Mouse (Mus musculus): ENCODE measurements around the gene Sept1.

- TF ChIP-seq POLR2A (IDR thresholded peaks at IDR 0.05; ENCODE audit: insufficient read length, low read depth), result no peak
- no peak for TF ChIP-seq TCF12 (IDR thresholded peaks at IDR 0.05; ENCODE audit: insufficient read depth, poor library complexity, severe bottlenecking)
- no peak for TF ChIP-seq CEBPB (IDR thresholded peaks at IDR 0.05; ENCODE audit: insufficient read depth, poor library complexity, severe bottlenecking)
- no peak for TF ChIP-seq POLR2AphosphoS2 (IDR thresholded peaks at IDR 0.05; ENCODE audit: insufficient read length, low read depth)
- no peak for TF ChIP-seq SRF (IDR thresholded peaks at IDR 0.05; ENCODE audit: control insufficient read depth, insufficient read length, low read depth)
- no peak for TF ChIP-seq MYOG (IDR thresholded peaks at IDR 0.05; ENCODE audit: control insufficient read depth in 1 of 3, insufficient read depth in 1 of 3, insufficient read length in 2 of 3, low read depth in 2 of 3)
- no peak for TF ChIP-seq USF1 (IDR thresholded peaks at IDR 0.05; ENCODE audit: low read depth)
These were observed 26.4 kb upstream of the Sept1 start for GRCm38 (mm10) chr7:127259186-127259905.

All from myocyte (in vitro differentiated cells).